Mouse (Mus musculus) c-Kit-positive CD71-positive TER-119-negative erythroid progenitor cells, embryonic 14.5 days (primary cell): ENCODE results near the gene Hist1h2bh.
"Not testable (repeated sequence)": the region's sequence is repeated elsewhere in the genome, so short reads cannot be mapped to it uniquely, and the experiment has no call there.

Source experiments
- DNase-seq: peaks from one replicate; pipeline ENCODE4 v3.0.0-alpha.2; 2013; ENCODE audit warnings: low read depth

Hist1h2bh gene

GRCm38 (mm10) chr13:23542999-23543607 lies at the start of gene Hist1h2bh:
TSS of gene Hist1h2bh (minus strand) at chr13:23543392.
- peak; percentile 97 for DNase-seq

GRCm38 (mm10) chr13:23592614-23593013 lies 49.4 kb upstream of the Hist1h2bh start:
- DNase-seq = no peak

DNA sequence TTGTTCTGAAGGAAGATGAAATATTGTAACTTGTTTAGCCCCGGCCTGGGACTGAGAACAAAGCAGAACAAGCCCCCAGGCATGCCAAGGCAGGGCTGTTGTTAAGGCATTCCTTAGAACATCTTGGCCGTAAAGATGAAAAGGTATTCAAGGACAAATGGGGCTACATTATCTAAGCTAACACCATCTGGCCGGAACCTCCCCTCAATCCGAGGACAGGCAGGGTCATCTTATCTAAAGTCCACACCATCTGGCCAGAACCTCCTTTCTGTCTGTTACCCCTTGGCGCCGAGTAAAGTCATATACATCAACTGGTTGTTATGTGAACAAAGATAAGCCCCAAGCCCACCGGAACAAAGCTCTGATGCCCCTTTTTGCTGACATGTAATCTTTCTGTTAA lies 48.7 kb upstream of the Hist1h2bh start:
- DNase-seq = not testable (repeated sequence)

- DNase-seq = no peak
Observed at GRCm38 (mm10) chr13:23591206-23591605, 48.0 kb upstream of the Hist1h2bh start.

DNA sequence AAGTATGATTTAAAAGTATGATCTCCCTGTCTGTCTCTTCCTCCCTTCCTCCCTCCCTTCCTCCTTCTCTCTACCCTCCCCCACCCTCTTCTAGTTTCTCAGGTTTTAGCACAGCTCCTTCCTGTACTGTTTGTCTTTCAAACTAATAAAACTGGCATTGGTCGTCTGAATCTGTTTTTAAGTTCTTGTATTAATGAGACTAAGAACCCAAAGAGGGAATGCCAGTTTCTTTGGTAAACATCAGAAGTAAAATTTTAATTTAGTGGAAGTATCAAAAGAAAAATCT lies 43.7 kb upstream of the Hist1h2bh start:
- no peak for DNase-seq

GRCm38 (mm10) chr13:23586099-23586939 lies 43.1 kb upstream of the Hist1h2bh start:
- DNase-seq = no peak

DNA sequence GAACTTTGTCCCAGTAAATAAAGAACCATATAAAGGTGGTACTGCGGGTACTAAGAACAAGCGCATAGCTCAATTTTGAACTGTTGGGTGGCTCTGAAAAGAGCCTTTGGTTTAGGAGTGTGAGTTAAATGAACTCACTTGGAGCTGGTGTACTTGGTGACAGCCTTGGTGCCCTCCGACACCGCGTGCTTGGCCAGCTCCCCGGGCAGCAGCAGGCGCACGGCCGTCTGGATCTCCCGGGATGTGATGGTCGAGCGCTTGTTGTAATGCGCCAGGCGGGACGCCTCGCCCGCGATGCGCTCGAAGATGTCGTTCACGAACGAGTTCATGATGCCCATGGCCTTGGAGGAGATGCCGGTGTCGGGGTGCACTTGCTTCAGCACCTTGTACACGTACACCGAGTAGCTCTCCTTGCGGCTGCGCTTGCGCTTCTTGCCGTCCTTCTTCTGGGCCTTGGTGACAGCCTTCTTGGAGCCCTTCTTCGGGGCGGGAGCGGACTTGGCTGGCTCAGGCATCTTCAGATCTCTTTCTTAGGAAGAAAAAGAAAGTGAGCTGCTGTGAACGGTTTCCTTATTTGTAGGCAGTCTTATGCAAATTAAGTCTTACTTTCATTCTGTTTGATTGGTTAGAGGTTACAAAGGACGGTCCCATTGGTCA lies 42.4 kb upstream of the Hist1h2bh start:
- not testable (repeated sequence) for DNase-seq

- DNase-seq = no peak
Observed at GRCm38 (mm10) chr13:23585029-23585441, 41.8 kb upstream of the Hist1h2bh start.

GRCm38 (mm10) chr13:23584331-23584730 lies 41.1 kb upstream of the Hist1h2bh start:
- no peak for DNase-seq

- DNase-seq = no peak
Observed at GRCm38 (mm10) chr13:23583387-23584068, 40.3 kb upstream of the Hist1h2bh start.

DNA sequence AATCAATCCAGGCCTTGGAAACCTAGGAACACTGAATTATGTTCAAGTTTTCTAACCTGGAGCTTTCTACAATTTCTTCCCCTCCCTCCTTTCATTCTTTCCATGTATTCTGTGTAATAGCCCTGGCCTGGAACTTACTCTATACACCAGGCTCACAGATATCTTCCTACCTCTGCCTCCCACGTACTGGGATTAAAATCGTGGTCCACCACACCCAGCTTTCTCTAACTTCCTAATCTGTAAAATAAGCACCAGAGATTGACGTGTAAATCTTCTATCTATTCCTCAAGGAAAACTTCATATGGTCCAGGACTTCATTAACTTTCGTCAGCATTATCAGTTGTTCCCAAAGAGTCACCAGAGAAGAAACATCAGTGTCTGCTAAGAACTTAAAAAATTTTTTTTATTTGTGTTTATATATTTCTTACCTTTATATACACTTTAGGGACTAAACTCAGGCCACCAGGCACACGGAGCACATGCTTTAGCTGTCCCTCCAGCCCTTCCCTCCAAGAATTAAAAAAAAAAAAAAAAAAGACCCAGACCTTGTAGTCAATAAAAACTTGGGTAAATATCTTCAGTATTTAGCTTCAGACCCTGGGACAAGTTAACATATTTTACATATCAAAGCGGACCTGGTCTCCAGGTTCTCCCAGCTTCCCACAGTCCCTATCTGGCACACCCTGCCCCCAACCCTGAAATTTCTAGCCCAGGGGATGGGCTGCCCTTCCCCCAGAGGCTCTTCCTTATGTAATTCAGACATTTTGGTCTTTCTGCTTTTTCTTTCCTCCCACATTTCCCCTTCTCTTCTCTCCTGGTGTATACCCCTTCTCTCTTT lies 39.2 kb upstream of the Hist1h2bh start:
- no peak for DNase-seq

GRCm38 (mm10) chr13:23581408-23582218 lies 38.4 kb upstream of the Hist1h2bh start, which contains the start of gene Hist1h4d:
TSS of gene Hist1h4d (plus strand) at chr13:23581598.
- peak; percentile 94 for DNase-seq

DNA sequence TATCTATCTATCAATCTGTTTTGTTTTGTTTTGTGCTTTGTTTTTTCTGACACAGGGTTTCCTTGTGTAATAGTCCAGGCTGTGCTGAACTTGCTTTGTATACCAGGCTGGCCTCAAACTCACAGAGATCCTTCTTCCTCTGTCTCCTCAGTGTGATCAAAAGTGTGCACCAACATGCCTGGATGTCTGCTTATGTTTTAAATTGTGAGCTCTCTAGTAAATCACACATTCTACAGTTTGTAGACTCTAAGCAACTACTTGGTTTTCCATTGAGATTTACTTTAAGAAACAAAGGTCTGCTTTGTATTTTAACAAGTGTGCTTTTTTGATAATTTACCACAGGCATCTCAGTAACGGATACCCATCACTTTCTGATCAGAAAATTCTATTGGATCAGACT lies 34.6 kb upstream of the Hist1h2bh start:
- DNase-seq = no peak

DNA sequence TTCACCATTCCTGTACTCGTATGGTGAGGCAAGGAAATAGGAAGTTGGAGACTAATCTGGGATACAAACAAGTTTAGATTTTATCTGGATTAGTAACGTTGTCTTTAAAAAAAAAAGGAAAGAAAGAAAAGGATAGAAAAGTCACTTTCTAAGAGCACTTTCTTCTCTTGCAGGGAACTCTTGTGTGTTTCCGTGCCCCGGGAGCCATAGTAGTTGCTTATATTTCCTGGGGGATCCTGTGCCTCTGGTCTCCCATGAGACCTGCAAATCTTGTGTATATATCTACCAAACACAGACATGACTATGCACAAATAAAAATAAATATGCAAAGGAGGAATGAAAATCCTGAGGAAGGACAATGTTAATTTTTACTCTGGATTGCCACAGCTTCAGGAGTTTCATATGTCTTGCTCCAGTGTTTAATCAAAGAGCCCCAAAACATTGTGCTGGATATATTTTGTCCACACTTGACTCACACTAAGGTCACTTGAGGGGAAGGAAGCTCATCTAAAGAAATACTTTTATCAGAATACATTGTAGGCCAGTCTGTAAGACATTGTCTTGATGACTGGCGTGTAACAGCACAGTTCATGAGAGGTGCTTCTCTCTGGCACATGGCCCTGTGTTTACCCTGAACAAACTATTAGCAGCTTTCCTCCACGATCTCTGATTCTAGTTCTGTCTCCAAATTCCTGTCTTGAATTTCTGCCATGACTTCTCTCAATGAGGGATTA lies 33.9 kb upstream of the Hist1h2bh start:
- DNase-seq = no peak

DNA sequence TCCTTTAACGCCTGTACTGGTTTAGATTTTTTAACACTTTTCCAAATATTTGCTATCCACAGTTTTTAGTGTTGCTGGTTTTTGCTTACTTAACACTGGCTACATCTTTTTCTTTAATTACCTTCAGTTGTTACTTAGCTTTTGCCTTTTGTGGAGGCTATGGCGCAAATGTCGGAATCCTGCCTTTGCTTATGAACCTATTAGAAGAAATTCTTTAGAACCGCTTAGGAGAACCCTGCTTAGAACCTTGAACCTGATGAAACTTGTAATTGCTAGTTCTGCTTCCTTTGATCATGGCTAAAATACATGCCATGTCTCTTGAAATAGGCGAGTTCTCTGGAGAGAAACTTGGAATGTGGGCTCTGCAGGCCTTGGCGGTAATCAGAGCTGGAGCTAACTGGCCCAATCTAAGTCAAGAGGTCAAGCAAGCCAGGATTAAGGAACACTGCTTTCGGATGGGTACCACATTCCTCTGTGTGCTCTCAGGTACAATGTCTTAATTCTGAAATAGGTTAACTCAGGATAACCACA lies 33.2 kb upstream of the Hist1h2bh start:
- no peak for DNase-seq

- not testable (repeated sequence) for DNase-seq
Observed at GRCm38 (mm10) chr13:23575864-23576313, 32.7 kb upstream of the Hist1h2bh start.

GRCm38 (mm10) chr13:23575271-23575851 lies 32.2 kb upstream of the Hist1h2bh start, which contains the start of gene Hist1h3d:
TSS of gene Hist1h3d (plus strand) at chr13:23575763.
- DNase-seq = no peak

DNA sequence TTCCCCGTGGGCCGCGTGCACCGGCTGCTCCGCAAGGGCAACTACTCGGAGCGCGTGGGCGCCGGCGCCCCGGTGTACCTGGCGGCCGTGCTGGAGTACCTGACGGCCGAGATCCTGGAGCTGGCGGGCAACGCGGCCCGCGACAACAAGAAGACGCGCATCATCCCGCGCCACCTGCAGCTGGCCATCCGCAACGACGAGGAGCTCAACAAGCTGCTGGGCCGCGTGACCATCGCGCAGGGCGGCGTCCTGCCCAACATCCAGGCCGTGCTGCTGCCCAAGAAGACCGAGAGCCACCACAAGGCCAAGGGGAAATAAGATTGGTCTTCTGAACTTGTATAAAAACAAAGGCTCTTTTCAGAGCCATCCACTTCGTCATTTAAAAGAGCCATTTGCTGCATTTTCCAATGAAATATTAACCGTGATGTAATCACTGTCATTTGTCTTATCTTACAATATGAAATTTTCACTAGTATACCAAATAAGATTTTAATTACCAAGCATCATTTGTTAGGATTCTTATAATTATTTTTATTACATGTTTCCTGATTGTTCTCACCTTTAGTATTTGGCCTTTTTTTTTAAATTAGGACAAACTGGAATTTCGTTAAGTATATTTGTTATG lies 31.5 kb upstream of the Hist1h2bh start:
- not testable (repeated sequence) for DNase-seq
